Mouse (Mus musculus): Measurements from ENCODE around the gene Ap4s1.

Gene Ap4s1

DNA sequence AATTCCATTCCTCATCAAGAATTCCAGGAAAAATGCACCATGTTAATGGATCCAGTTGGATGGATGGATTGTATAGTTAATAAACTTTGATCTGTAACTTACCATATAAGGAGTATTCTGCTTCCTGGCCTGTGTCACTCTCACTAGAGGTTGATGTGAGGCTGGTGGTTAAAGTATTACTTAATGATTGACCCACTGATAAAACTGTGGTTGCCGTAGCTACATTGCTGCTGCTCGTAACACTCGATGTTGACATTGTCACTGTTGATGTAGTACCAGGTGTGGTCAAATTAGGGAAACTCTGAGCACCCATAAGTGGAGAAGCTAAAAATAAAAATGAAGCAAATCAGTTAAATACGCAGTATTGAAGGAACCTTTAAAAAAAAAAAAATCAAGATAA is 76.6 kb downstream of the Ap4s1 start:
- no peak for DNase-seq (ENCODE audit: low read depth in 2 of 2, low spot score in 2 of 2)

DNA sequence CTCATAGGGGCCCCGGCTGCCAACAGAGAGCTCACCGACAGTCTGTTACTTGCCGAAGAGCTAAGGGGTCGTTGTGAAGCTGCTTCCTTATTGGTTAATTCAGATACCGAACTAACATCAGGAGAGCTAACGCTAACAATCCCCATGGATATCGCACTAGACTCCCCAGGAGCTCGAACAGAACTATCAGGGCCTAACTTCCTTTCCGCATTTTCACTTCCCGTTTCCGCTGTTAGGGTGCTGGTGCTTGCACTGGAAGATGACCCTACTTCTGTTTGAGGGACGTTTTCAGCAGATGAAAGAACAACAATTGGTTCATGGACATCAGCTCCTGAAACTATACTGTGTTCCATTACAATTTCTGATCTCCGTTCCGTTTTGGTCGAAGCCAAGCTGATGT is 77.9 kb downstream of the Ap4s1 start:
- DNase-seq (ENCODE audit: low read depth in 2 of 2, low spot score in 2 of 2) = no peak

DNA sequence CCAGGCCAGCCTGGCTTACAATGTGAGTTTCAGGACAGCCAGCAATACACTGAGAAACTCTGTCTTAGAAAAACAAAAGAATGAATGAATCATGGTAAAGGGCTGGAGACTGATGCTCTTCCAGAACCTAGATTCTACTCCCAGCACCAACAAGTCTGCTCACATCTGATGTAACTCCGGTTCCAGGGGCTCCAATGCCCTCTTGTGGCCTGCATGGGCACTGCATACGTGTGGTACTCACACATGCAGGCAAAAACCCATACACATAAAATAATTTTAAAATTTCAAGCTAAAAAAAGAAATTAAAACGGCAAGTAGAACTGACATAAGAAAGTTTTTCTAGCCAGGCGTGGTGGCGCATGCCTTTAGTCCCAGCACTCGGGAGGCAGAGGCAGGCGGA is 94.0 kb downstream of the Ap4s1 start:
- DNase-seq (ENCODE audit: low read depth in 2 of 2, low spot score in 2 of 2) = peak in 1 of 2 experiments; percentile 37

All from CD8-positive naive resting alpha-beta T cell, adult 2 months (primary cell).